Mouse (Mus musculus) erythroblast, embryonic 14.5 days (primary cell): ENCODE measurements around the gene Max. TPM values are rescaled to one million over a fixed set of nuclear protein-coding genes. Genes with fewer than 3 reads are reported as not detected.

ENCODE experiments used
- H3K27me3 ChIP-seq: 2 replicates; pipeline ENCODE4 v1.6.1; 2012; ENCODE audit warnings: inconsistent platforms; ENCODE audit not compliant: control insufficient read depth
- H3K36me3 ChIP-seq: 2 replicates; pipeline ENCODE4 v1.6.1; 2012; ENCODE audit warnings: mild to moderate bottlenecking, inconsistent platforms; ENCODE audit not compliant: control insufficient read depth
- H3K4me1 ChIP-seq: 2 replicates; pipeline ENCODE4 v1.6.1; 2012; ENCODE audit warnings: inconsistent platforms; ENCODE audit not compliant: control insufficient read depth
- H3K4me3 ChIP-seq: replicated peaks from 2 replicates; pipeline ENCODE3; 2012; ENCODE audit warnings: moderate library complexity, mild to moderate bottlenecking, inconsistent platforms
- H3K9me3 ChIP-seq: 2 replicates; pipeline ENCODE4 v1.6.1; 2012; ENCODE audit warnings: low read length, inconsistent platforms, mixed read lengths; ENCODE audit not compliant: control insufficient read depth
- GATA1 ChIP-seq: IDR thresholded peaks from 2 replicates; pipeline ENCODE4 v1.6.1; 2012; ENCODE audit warnings: low read length, inconsistent platforms, mixed read lengths
- TAL1 ChIP-seq: IDR thresholded peaks from 3 replicates; pipeline ENCODE4 v1.6.1; 2012; ENCODE audit warnings: low read length, inconsistent platforms, mixed read lengths
- polyA plus RNA-seq: library from polyadenylated mRNA; stranded (reverse); fragments of >175 nt; gene quantifications from 2 replicates; pipeline ENCODE4 v1.2.3, GENCODE M21; 2012

The Max gene
- polyA plus RNA-seq, 1 experiment = 8.8 TPM

DNA sequence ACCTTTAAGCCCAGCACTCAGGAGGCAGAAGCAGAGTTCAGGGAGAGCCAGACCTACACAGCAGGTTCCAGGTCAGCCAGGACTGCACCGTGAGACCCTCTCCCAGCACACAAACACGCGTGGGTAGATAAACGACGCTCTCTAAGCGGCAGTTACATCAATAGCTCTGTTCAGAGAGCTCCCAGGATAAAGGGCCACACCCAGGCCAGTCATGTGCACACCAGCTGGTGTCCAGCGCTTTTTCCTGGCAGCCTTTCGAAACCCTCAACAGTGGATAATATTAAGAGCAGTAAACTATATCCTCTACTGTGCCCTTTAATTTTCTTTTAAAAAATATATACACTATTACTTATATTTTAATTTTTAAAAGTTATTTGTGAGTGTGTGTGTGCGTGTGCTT is 49.8 kb downstream of the Max start:
- peak overlapping the region; percentile 83 for H3K4me3 ChIP-seq
- H3K4me1 ChIP-seq = peaks cover 81% of the 10 kb centered on the region
- H3K27me3 ChIP-seq = no peaks in the 10 kb centered on the region
- TF ChIP-seq TAL1 = no peak
- TF ChIP-seq GATA1 = no peak
- H3K36me3 ChIP-seq = peaks cover 93% of the 10 kb centered on the region
- H3K9me3 ChIP-seq = no peaks in the 10 kb centered on the region

DNA sequence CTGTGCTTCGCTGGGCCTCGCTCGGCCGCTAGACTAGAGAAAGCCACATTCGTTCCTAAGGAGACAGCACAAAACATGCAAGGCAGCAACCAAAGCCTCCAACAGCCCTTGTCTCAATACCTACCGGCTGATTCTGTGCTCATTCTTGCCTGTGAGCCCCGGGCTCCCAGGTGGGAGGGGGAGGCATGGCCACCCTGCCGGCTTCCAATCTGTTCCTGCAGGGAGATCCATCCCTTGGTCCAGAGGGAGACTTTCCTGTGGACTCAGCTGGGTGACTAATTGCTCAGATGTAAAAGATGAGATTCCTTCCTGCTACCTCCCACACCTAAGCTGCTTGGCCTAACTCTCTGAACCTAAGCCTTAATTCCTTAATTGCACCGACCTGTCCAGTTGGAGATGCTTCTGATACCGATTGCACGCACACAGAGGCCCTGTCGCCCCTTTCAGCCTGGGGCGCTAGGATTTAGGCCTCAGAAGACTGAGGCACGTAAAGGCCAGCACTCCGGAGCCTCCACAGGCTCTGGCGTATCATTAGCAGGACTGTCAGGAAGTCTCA is 50.8 kb downstream of the Max start:
- H3K36me3 ChIP-seq = peaks cover 93% of the 10 kb centered on the region
- peaks cover 82% of the 10 kb centered on the region for H3K4me1 ChIP-seq
- TF ChIP-seq GATA1 = no peak
- no peak for TF ChIP-seq TAL1
- H3K27me3 ChIP-seq = no peaks in the 10 kb centered on the region
- no peaks in the 10 kb centered on the region for H3K9me3 ChIP-seq
- H3K4me3 ChIP-seq = peak overlapping the region; percentile 83

DNA sequence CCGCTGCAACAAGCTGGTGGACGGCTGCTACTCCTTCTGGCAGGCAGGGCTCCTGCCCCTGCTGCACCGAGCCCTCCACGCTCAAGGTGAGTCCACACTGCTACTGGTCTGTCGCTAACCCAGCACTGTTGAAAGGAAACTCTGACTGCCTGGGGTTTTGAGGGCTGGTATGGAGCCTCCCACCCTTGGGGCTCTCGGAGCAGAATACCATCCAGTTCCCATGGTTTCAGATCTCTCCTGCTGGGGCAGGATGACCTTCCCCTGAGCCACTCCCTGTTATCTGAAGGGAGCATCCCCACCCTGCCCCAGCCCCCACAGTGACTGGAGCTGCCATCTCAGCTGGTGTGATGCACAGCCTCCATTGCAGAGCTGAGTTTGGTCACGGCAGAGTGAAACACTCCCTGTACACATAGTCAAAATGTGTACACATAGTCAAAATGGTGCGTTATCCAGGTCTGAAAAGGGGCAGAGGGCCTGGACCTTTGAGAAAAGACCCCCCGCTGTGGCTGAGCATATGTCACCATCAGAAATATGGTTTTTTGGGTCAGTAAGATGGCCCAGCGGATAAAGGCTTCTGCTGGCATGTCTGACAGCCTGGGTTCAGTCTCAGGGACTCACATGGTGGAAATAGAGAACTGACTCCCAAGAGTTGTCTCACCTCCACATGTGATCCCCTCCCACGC is 51.6 kb downstream of the Max start:
- Histone ChIP-seq H3K9me3 (no peaks in the 10 kb centered on the region), H3K27me3 (no peaks in the 10 kb centered on the region), H3K4me1 (peaks cover 87% of the 10 kb centered on the region), H3K4me3 (peak overlapping the region; percentile 83), H3K36me3 (peaks cover 96% of the 10 kb centered on the region)
- TF ChIP-seq TAL1 (peak; percentile 49), GATA1 (peak; percentile 78)

DNA sequence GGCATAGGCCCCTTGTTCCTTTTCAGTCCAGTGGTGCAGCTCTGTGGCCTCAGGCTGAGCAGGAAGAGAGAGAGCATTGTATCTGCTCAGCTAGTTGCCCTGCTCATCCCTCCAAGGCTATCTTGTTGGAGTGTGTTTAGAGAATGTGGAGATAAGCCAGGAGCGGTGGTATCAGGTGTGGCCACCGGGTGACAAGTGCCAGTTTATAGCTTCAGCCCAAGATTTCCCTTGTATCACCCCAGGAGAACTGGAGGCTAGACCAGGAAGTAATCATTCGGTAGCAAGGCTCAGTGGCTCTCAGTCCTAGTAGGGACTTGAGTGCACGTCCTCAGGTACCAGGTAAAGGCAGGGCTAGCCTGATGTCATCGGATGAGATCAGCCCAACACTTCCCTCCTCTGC is 52.8 kb downstream of the Max start:
- H3K27me3 ChIP-seq = no peaks in the 10 kb centered on the region
- no peaks in the 10 kb centered on the region for H3K9me3 ChIP-seq
- H3K4me3 ChIP-seq = peak overlapping the region; percentile 83
- peaks cover 86% of the 10 kb centered on the region for H3K4me1 ChIP-seq
- TF ChIP-seq GATA1 = peak; percentile 98
- peak; percentile 91 for TF ChIP-seq TAL1
- peaks cover 95% of the 10 kb centered on the region for H3K36me3 ChIP-seq

DNA sequence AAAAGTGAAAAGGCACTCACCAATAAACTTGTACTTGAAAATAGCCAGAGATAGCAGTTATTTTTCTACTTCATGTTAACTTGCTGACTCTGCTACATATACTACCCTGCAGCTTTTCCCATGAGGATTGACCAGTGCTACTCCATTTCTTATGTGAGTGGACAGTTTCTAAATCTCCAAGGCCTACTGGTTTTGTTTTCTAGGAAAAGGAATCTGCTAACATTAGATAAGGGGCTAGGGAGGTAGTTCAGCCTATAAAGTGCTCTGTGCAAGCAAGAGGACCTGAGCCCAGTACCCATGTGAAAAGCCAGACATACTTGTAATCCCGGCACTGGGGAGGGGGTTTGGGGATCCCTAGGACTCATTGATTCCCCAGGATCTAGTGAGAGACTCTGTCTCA is 55.7 kb downstream of the Max start:
- Histone ChIP-seq H3K4me1 (peaks cover 87% of the 10 kb centered on the region), H3K9me3 (no peaks in the 10 kb centered on the region), H3K36me3 (peaks cover 93% of the 10 kb centered on the region), H3K27me3 (no peaks in the 10 kb centered on the region), H3K4me3 (peak overlapping the region; percentile 83)
- 0 out of 3 replicates have a peak, but pooled peaks have one; percentile 30 for TF ChIP-seq TAL1
- TF ChIP-seq GATA1 = no peak

DNA sequence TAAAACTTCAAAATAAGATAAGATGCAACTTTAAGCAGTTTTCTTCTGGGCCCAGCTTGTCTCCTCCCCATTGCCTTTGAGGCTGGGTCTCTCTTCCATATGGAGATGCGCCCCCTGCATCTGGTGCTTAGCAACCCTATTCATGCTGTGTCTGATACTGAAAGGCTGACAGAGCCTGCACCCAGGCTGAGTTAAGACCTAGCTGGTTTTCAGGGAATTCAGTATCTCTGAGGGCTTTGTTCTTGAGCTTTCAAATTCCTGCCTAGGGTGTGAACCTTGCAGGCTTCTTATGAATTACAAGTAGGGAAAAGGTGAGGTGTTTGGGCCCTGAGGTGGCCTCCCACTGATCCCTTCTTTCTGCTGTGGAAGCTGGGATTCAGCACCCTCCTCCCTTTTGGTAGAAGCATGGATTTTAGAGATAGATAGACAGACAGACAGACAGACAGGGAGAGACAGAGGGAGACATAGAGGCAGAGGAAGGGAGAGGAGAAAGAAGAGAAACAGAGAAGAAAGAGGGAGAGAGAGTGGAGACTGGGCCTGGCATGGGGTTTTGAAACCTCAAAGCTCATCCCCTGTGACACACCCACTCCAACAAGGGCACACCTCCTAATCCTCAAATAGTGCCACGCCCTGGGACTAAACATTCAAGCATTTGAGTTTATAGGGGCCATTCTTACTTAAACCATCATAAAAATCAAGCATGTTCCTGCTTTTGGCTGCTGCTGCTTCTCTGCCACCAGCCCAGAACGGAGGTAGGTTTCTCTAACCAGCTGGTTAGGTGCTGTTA is 60.3 kb downstream of the Max start:
- Histone ChIP-seq H3K4me1 (peaks cover 60% of the 10 kb centered on the region), H3K9me3 (no peaks in the 10 kb centered on the region), H3K27me3 (no peaks in the 10 kb centered on the region), H3K4me3 (no peak overlapping the region), H3K36me3 (peaks cover 94% of the 10 kb centered on the region)
- TF ChIP-seq GATA1 (no peak), TAL1 (no peak)

DNA sequence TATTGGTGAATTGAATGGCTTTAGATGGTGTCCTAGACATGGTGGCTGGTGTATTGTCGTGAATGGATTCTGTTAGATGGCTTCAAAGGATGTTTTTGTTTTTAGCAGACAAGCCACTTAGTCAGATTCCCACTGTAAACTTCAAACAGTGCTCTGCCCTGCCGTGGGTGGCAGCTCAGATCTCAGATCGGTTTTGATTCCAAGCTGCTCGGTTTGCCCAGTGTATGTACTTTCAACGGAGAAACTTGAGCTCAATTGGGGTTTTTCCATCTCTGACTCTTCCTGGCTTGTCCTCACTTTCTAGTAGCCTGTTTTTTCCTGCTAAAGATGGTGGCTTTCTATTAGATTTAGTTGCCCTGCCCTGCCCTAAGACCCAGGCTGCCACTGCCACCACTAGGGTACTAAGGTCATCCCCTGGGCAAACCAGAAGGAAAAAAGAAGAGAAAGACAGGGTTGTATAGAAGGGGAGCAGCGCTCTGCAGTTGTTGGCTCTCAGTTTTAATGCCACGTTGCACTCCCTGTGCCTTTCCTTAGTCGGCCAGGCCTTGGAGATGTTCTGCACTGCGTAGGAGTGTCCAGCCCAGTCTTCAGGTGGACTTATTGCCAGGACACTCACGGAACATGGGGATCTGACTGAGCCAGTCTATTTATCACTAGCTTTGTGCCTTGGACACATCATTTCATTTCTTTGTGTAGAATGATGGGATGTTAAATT is 62.6 kb downstream of the Max start:
- H3K4me3 ChIP-seq = no peak overlapping the region
- peaks cover 95% of the 10 kb centered on the region for H3K36me3 ChIP-seq
- no peaks in the 10 kb centered on the region for H3K9me3 ChIP-seq
- no peaks in the 10 kb centered on the region for H3K27me3 ChIP-seq
- H3K4me1 ChIP-seq = peaks cover 40% of the 10 kb centered on the region
- TF ChIP-seq GATA1 (no peak), TAL1 (no peak)

DNA sequence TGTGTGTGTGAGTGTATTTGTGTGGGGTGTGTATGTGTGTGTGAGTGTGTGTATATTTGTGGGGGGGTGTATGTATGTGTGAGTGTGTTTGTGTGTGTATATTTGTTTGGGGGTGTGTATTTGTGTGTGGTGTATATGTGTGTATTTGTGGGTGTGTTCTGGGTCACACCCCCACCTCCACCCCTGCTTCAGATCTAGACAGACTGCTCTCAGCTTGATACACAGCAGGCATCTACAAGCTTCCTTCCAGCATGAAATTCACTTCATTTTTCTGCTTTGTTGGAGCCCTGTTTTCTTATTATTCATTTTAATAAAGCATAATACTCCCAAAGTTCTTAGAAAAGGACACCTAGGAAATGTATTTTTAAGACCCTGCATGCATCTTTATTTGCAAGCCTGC is 63.9 kb downstream of the Max start:
- no peak overlapping the region for H3K4me3 ChIP-seq
- no peaks in the 10 kb centered on the region for H3K9me3 ChIP-seq
- H3K4me1 ChIP-seq = peaks cover 35% of the 10 kb centered on the region
- no peaks in the 10 kb centered on the region for H3K27me3 ChIP-seq
- TF ChIP-seq TAL1 (no peak), GATA1 (no peak)
- H3K36me3 ChIP-seq = peaks cover 93% of the 10 kb centered on the region

DNA sequence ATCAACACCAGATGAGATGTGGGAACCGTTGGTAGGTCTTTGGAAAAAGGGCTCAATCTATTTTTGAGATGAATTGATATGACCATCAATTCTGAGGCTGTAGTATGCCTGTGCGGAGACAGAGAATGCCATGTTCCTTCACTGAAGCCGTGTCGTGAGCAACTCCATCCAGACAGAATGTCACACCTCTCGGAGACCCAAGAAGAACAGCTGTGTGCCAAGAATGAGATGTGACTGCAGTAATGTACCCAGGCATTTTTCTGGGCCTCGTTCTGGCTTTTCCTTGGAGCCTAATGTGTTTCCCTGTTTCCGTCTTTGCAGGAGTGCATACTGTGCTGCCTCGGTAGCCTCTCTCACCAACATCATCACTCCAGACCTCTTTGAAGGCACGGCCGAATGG is 65.0 kb downstream of the Max start:
- H3K4me1 ChIP-seq = peaks cover 23% of the 10 kb centered on the region
- TF ChIP-seq TAL1 = no peak
- TF ChIP-seq GATA1 = no peak
- H3K36me3 ChIP-seq = peaks cover 90% of the 10 kb centered on the region
- H3K27me3 ChIP-seq = no peaks in the 10 kb centered on the region
- H3K9me3 ChIP-seq = no peaks in the 10 kb centered on the region
- H3K4me3 ChIP-seq = no peak overlapping the region
